Mouse (Mus musculus) forebrain, embryonic 14.5 days (tissue): Measurements from ENCODE around the gene Gpr179. TPM values are rescaled to one million over a fixed set of nuclear protein-coding genes. Genes with fewer than 3 reads are reported as not detected.

ENCODE experiments used
- ATAC-seq: fragments of 200-750 bp; cut with Nextera tagmentation; 2 replicates; pipeline ENCODE4 v1.8.0; 2017; ENCODE audit warnings: mild to moderate bottlenecking, moderate library complexity
- DNase-seq: peaks from one replicate; pipeline ENCODE4 v3.0.0-alpha.2; 2015; ENCODE audit warnings: low spot score
- H3K27ac ChIP-seq: fragments of 300-500 bp; sonication (generic); 2 replicates; pipeline ENCODE4 v1.5.1; 2014; ENCODE audit warnings: low read depth, mild to moderate bottlenecking, control low read depth, low read length, moderate library complexity
- H3K27me3 ChIP-seq: fragments of 300-500 bp; sonication (generic); replicated peaks from 2 replicates; pipeline ENCODE4 v1.6.1; 2014; ENCODE audit warnings: low read length, control low read depth, mixed read lengths; ENCODE audit not compliant: control insufficient read depth, insufficient read depth
- H3K36me3 ChIP-seq: fragments of 300-500 bp; sonication (generic); 2 replicates; pipeline ENCODE4 v1.6.1; 2014; ENCODE audit warnings: low read length, control low read depth; ENCODE audit not compliant: control insufficient read depth, insufficient read depth
- H3K4me1 ChIP-seq: fragments of 300-500 bp; sonication (generic); 2 replicates; pipeline ENCODE4 v1.6.1; 2014; ENCODE audit warnings: antibody characterized with exemption, low read length, control low read depth; ENCODE audit not compliant: control insufficient read depth, insufficient read depth
- H3K4me2 ChIP-seq: fragments of 300-500 bp; sonication (generic); 2 replicates; pipeline ENCODE4 v1.6.1; 2014; ENCODE audit warnings: mild to moderate bottlenecking, control low read depth, low read length
- H3K4me3 ChIP-seq: fragments of 300-500 bp; sonication (generic); 2 replicates; pipeline ENCODE4 v1.5.1; 2014; ENCODE audit warnings: low read depth, low read length, control low read depth
- H3K9ac ChIP-seq: fragments of 300-500 bp; sonication (generic); 2 replicates; pipeline ENCODE4 v1.6.1; 2014; ENCODE audit warnings: mild to moderate bottlenecking, low read length, control low read depth, moderate library complexity
- H3K9me3 ChIP-seq: fragments of 300-500 bp; sonication (generic); replicated peaks from 2 replicates; pipeline ENCODE4 v1.6.1; 2016; ENCODE audit warnings: low read length, control low read depth, mixed read lengths; ENCODE audit not compliant: control insufficient read depth
- WGBS: fragments of 180-500 bp; shearing (Covaris S2); extraction: QIAGEN DNeasy Blood & Tissue Kit; methylation state at CpG from one replicate; pipeline ENCODE4 v1.1.7; 2014; 5-methylcytosine and 5-hydroxymethylcytosine counted together
- polyA plus RNA-seq: library from polyadenylated mRNA; unstranded; fragments of >200 nt; fragmentation: Nextera tagmentation; extraction: Ambion mirVana; gene quantifications from 2 replicates; pipeline ENCODE4 v1.2.1, GENCODE M21; 2014

Gpr179 gene
- polyA plus RNA-seq = 0.20 and 0.34 TPM in 2 replicates

GRCm38 (mm10) chr11:97352027-97352684, at the start of gene Gpr179:
Gene Gpr179 (minus strand): TSS chr11:97352077.
- Histone ChIP-seq H3K4me2 (no peak within 1 kb of the TSS), H3K27me3 (no peaks in the 10 kb centered on the region), H3K36me3 (no peaks in the 10 kb centered on the region), H3K4me1 (peaks cover 17% of the 10 kb centered on the region), H3K27ac (no peak within 1 kb of the TSS), H3K9ac (peak within 1 kb of the TSS; percentile 35; the same call in 1 of the 2 replicates), H3K9me3 (no peaks in the 10 kb centered on the region), H3K4me3 (no peak within 1 kb of the TSS)
- DNase-seq (no peak), ATAC-seq (no peak)
- 54% methylated on average over 3 of the region's 3 CpGs for WGBS

- no peaks in the 10 kb centered on the region for H3K27me3 ChIP-seq
- WGBS = 11% methylated on average over 6 of the region's 6 CpGs
- peak overlapping the region; percentile 61 for H3K4me2 ChIP-seq
- no peak overlapping the region for H3K4me3 ChIP-seq
- H3K4me1 ChIP-seq = peaks cover 20% of the 10 kb centered on the region
- ATAC-seq (peak; percentile 50), DNase-seq (peak; percentile 69)
- H3K27ac ChIP-seq = peak overlapping the region; percentile 66; the same call in 1 of the 2 replicates
- H3K36me3 ChIP-seq = peaks cover under 1% of the 10 kb centered on the region; the same call in 1 of the 2 replicates
- no peak overlapping the region for H3K9ac ChIP-seq
- H3K9me3 ChIP-seq = no peaks in the 10 kb centered on the region
These were observed 49.2 kb upstream of the Gpr179 start for GRCm38 (mm10) chr11:97401082-97401481.

GRCm38 (mm10) chr11:97399958-97400710, 48.3 kb upstream of the Gpr179 start:
- Histone ChIP-seq H3K4me1 (peaks cover 15% of the 10 kb centered on the region), H3K27ac (peak overlapping the region; percentile 66; the same call in 1 of the 2 replicates), H3K36me3 (peaks cover 10% of the 10 kb centered on the region), H3K9ac (peak overlapping the region; percentile 10; the same call in 1 of the 2 replicates), H3K4me3 (peak overlapping the region; percentile 24), H3K27me3 (no peaks in the 10 kb centered on the region), H3K4me2 (peak overlapping the region; percentile 61), H3K9me3 (no peaks in the 10 kb centered on the region)
- DNase-seq = peak; percentile 92
- 4% methylated on average over 23 of the region's 23 CpGs for WGBS
- ATAC-seq = peak; percentile 56

- H3K4me1 ChIP-seq = peaks cover 10% of the 10 kb centered on the region
- no peak overlapping the region for H3K9ac ChIP-seq
- no peaks in the 10 kb centered on the region for H3K27me3 ChIP-seq
- no peak overlapping the region for H3K4me3 ChIP-seq
- no peaks in the 10 kb centered on the region for H3K9me3 ChIP-seq
- peaks cover 25% of the 10 kb centered on the region for H3K36me3 ChIP-seq
- no peak overlapping the region for H3K4me2 ChIP-seq
- DNase-seq = no peak
- 68% methylated on average over 2 of the region's 2 CpGs for WGBS
- H3K27ac ChIP-seq = no peak overlapping the region
- no peak for ATAC-seq
These were observed 46.6 kb upstream of the Gpr179 start for GRCm38 (mm10) chr11:97398506-97398905.

DNA sequence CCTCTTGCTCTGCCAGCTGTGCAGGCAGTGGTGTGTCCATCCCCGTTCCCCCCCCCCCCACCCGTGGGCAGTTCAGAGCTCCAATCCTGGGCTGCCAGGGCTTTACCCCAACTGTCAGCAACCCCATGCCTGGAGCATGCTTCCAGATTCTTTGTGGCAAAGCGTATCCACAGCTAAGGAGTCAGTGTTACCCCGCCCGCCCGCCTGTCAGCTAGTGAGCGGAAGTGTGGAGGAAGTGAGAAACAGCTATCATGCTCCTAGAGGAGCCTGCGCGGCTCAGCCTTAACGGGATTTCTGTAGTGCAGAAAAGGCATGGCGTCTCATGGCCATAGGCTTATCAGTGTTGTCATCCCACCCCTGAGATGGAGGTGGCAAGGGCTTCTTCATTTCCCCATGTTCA, 42.3 kb upstream of the Gpr179 start:
- H3K36me3 ChIP-seq = peaks cover 63% of the 10 kb centered on the region
- H3K4me3 ChIP-seq = no peak overlapping the region
- H3K9ac ChIP-seq = no peak overlapping the region
- no peak overlapping the region for H3K4me2 ChIP-seq
- ATAC-seq = no peak
- WGBS = 90% methylated on average over 11 of the region's 11 CpGs
- no peak overlapping the region for H3K27ac ChIP-seq
- H3K9me3 ChIP-seq = no peaks in the 10 kb centered on the region
- DNase-seq = no peak
- H3K27me3 ChIP-seq = no peaks in the 10 kb centered on the region
- H3K4me1 ChIP-seq = 0 out of 2 replicates have a peak, but pooled peaks cover 4% of the 10 kb centered on the region

GRCm38 (mm10) chr11:97393658-97394057, 41.8 kb upstream of the Gpr179 start:
- no peaks in the 10 kb centered on the region for H3K27me3 ChIP-seq
- no peak overlapping the region for H3K4me2 ChIP-seq
- H3K27ac ChIP-seq = no peak overlapping the region
- DNase-seq (no peak), ATAC-seq (no peak)
- peaks cover 68% of the 10 kb centered on the region for H3K36me3 ChIP-seq
- no peak overlapping the region for H3K4me3 ChIP-seq
- 0 out of 2 replicates have a peak, but pooled peaks cover 4% of the 10 kb centered on the region for H3K4me1 ChIP-seq
- 83% methylated on average over 11 of the region's 11 CpGs for WGBS
- no peak overlapping the region for H3K9ac ChIP-seq
- H3K9me3 ChIP-seq = no peaks in the 10 kb centered on the region

- no peak overlapping the region for H3K4me2 ChIP-seq
- no peak for DNase-seq
- H3K27ac ChIP-seq = no peak overlapping the region
- no peaks in the 10 kb centered on the region for H3K27me3 ChIP-seq
- no peak overlapping the region for H3K9ac ChIP-seq
- peaks cover 78% of the 10 kb centered on the region for H3K36me3 ChIP-seq
- no peak for ATAC-seq
- WGBS = 89% methylated on average over 8 of the region's 8 CpGs
- no peak overlapping the region for H3K4me3 ChIP-seq
- H3K4me1 ChIP-seq = 0 out of 2 replicates have a peak, but pooled peaks cover 4% of the 10 kb centered on the region
- no peaks in the 10 kb centered on the region for H3K9me3 ChIP-seq
These were observed 37.2 kb upstream of the Gpr179 start for GRCm38 (mm10) chr11:97389127-97389526.

DNA sequence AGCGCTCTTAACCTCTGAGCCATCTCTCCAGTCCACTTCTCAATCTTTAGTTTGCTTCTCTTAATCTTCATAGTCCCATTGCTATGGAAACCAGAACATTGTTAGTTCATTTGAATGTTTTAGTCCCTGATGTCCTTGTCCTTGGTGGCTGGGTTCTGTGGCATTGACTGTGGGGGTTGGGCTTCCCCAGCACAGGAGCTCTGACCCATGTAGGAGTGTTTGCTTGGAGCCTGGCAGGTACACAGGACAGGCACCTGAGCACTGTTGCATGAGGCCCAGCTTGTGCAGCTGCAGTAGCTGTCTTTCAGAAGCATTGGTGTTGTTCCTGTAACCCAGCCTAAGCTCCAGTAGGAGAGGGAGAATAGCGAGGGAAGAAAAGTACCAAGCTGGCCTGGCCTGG, 35.9 kb upstream of the Gpr179 start:
- Histone ChIP-seq H3K27me3 (no peaks in the 10 kb centered on the region), H3K9me3 (no peaks in the 10 kb centered on the region), H3K36me3 (peaks cover 75% of the 10 kb centered on the region), H3K27ac (no peak overlapping the region), H3K9ac (no peak overlapping the region), H3K4me1 (0 out of 2 replicates have a peak, but pooled peaks cover 4% of the 10 kb centered on the region), H3K4me2 (no peak overlapping the region), H3K4me3 (no peak overlapping the region)
- WGBS = 92% methylated on average over 2 of the region's 2 CpGs
- DNase-seq = no peak
- ATAC-seq = no peak

DNA sequence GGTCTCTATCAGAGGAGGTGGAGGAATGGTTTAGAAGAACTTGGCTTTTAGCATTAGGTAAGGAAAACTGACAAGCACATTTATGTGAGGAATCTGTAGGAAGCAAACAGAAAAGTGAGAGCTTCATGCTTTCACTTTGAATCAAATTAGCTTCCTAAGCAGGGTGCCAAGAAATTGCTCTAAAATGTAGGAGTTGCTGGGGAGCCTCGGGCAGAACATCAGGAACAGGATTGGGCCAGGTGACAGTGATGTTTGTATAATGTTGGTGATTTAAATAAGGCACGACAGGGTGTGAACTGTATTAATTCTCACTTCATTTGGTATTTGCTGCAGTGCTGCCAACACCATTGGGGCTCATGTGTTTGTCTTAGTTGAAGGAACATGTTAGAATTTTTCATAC, 31.9 kb upstream of the Gpr179 start:
- peak; percentile 58 for DNase-seq
- H3K4me2 ChIP-seq = no peak overlapping the region
- no peaks in the 10 kb centered on the region for H3K9me3 ChIP-seq
- whole genome bisulfite sequencing = 59% methylated on average over 2 of the region's 2 CpGs
- no peaks in the 10 kb centered on the region for H3K4me1 ChIP-seq
- H3K27me3 ChIP-seq = no peaks in the 10 kb centered on the region
- no peak for ATAC-seq
- no peak overlapping the region for H3K9ac ChIP-seq
- H3K27ac ChIP-seq = no peak overlapping the region; the same call in 1 of the 2 replicates
- peaks cover 64% of the 10 kb centered on the region for H3K36me3 ChIP-seq
- no peak overlapping the region for H3K4me3 ChIP-seq
